Mouse (Mus musculus) thymus, postnatal 10 days (tissue): Measurements from ENCODE around the gene Gm28308.

Source experiments
- DNase-seq, 2 experiments: peaks; one replicate each; pipeline ENCODE4 v3.0.0; 2021; ENCODE audit warnings: low spot score in 2 of 2

The Gm28308 gene

GRCm38 (mm10) chr6:52155471-52155870, 57.7 kb downstream of the Gm28308 start:
- DNase-seq: no peak

- no peak for DNase-seq
Measured at GRCm38 (mm10) chr6:52154044-52154443, 59.1 kb downstream of the Gm28308 start.

GRCm38 (mm10) chr6:52153270-52153669, 59.9 kb downstream of the Gm28308 start:
- no peak for DNase-seq

- no peak for DNase-seq
Measured at GRCm38 (mm10) chr6:52152226-52153193, 60.6 kb downstream of the Gm28308 start.

- DNase-seq: no peak
Measured at GRCm38 (mm10) chr6:52151571-52151970, 61.6 kb downstream of the Gm28308 start.

- DNase-seq: no peak
Measured at GRCm38 (mm10) chr6:52150401-52150966, 62.7 kb downstream of the Gm28308 start.

GRCm38 (mm10) chr6:52139115-52139514, 74.0 kb downstream of the Gm28308 start:
- no peak for DNase-seq

- DNase-seq: no peak
Measured at GRCm38 (mm10) chr6:52138576-52138975, 74.6 kb downstream of the Gm28308 start.

GRCm38 (mm10) chr6:52137841-52138535, 75.2 kb downstream of the Gm28308 start:
- DNase-seq: no peak

GRCm38 (mm10) chr6:52123673-52124072, 89.5 kb downstream of the Gm28308 start:
- DNase-seq: no peak

GRCm38 (mm10) chr6:52121173-52121572, 92.0 kb downstream of the Gm28308 start:
- no peak for DNase-seq

GRCm38 (mm10) chr6:52118903-52119635, 94.1 kb downstream of the Gm28308 start:
- no peak for DNase-seq

- peak in 1 of 2 experiments; percentile 21 for DNase-seq
Measured at GRCm38 (mm10) chr6:52115899-52116298, 97.2 kb downstream of the Gm28308 start.
